Mouse (Mus musculus): ENCODE measurements at regions not wholly inside any gene's neighbourhood (a gene's known extent, or its start where the extent isn't known, plus 50 kb on each side); places are given as distances from the start of the nearest gene placed in this dataset.

DNA sequence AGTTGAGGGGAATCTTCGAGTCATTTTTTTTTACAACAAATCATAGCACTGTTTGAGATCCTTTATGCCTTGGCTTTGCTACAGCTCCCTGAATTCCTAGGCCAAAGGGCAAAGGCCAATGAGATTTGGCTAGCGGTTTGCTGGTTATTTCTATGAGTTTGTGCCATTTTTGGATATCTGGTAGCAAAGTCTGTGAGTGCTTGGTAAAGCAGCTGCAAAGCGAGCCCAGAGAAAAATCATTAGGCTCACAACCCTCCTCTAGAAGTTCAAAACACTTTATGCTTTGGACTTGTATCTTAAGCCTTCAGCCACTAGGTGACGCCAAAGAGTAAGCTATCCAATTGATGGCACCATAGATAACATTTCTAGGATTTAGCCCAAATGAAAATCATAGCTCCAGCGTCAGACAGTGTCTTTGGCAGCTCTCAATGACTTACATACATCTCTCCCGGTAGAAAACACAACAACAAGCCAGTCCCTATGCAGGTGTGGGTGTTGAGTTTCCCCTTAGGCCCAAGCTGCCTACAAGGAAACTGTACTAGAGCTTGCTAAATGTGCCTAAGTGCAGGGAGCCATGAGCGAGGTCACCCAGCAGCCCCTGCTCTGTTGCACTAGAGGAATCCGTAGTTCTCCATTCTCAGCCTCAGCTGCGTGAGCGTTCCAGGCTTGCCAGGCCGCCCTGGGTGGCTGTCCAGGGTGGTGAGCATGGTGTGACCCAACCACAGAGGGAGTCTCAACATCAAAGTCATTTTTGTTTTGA, 109.8 kb upstream of the Chrna7 start:
- TF ChIP-seq CTCF (IDR thresholded peaks at IDR 0.05; ENCODE audit: low read depth, low read length): peak; percentile 13
- no peak for TF ChIP-seq POLR2A (IDR thresholded peaks at IDR 0.05; ENCODE audit: insufficient read depth, low read length)
